Mouse (Mus musculus): ENCODE measurements around the gene Cela2a.

Gene Cela2a

DNA sequence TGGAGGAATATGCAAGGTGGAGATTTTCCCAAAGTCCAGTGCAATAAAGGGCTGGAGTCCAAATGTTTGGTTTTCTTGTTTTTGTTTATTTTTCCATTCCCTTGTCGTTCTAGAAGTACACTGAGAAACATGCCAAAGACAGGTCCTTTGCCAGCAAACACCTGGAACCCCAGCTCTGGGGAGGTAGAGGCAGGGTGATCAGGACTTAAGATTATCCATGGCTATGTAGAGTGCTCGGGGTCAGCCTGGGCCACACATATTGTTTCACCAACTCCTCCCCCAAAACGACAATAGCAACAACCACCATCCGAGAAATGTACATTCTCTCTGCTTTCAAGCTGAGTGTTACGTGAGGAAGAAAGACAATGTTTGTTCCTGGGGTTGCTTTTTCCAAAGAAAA is at the start of gene Cela2a:
TSS of gene Cela2a (minus strand) at position 101 of the 400 bp plus-strand sequence.
- no peak for DNase-seq (ENCODE audit: low read depth, low spot score)

DNA sequence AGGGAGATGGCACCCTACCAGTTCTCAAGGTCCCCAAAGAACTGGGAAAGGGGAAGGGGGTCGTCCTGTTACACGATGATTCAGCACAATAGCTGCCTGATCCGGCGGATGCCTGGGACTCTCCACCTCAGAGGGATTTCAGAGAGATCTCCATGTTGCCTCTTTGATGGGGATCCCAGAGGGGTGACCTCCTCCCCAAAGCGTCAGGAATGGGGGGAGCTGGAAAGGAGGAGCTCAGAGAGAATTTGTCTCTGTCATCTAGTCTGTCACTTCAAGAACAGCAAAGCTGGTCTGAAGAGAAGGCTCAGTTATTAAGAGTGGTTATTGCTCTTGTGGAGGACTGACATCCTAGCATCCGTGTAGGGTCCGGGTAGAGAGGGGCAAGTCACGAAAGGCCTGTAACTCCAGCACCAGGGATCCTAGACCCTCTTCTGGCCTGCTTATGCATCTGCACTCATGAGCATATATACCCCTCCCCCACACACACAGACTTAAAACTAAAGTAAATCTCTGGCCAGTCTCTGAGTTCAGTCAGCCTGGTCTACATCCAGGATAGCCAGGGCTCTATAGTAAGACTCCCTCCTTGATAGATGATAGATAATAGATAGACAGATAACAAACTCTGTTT is 49.6 kb upstream of the Cela2a start:
- DNase-seq (ENCODE audit: low read depth, low spot score) = no peak

DNA sequence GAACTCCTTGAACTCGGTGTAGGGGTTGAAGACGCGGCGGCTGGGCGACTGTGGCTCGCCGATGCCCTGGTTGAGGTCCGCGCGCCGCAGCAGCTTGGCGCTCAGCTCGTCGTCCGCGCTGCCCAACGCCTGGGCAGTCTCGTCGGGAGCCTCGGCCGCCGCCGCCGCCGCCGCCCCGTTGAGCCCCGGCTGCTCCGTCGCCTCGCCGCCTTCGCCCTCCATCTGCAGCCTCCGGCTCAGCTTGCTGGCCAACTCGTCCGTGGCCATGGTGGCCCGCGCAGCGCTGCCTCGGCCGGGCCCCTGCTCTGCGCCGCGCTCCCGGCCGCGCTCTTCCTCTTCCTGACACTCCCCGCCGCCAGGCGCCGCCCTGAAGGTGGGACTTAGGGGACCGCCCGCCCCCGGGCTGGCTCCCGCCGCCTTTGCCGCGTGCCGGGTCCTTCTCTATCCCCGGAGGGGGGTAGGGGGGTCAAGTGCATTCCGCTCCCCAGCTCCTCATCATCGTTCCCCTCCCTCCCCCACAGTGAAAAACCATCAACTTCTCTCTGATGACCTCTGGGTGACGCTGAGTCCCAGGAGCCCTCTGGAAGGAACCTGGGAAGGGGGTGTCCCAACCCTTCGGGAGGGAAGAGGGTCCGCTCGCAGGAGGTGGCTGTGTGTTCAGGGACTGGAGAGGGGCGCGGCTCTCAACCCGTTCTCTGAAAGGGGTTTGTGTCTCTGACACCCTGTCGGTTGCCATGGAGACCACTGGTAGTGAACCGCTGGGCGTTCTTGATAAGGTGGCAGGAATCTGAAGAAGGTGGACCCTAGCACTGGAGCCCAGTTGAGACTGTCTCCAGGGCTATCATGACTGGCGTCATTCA is 48.9 kb upstream of the Cela2a start, which contains the start of gene Efhd2:
TSS of gene Efhd2 (minus strand) at position 320 of the 860 bp plus-strand sequence.
- peak; percentile 69 for DNase-seq (ENCODE audit: low read depth, low spot score)

DNA sequence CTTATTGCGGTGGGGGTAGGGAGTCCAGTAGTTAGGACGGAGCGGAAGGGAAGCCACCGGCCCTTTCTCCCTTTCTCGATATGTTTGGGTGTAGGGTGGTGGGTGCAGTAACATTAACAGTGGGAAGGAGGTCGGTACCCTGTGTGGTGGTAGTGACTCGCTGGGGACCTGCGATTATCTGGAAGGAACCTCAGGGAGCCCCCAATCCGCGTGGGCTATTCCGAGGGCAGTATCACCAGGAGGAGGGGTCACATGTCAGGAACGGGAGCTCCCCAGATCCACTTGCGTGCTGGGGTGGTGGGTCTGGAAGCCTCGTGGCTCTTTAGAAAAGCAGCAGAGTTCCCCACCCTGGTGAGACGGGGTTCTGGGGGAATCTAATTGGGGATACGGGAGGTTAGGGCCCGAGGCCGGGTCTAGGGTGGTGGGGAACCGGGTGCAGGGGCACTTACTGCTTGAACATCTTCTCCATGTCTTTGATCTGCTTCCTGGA is 48.2 kb upstream of the Cela2a start:
- DNase-seq (ENCODE audit: low read depth, low spot score) = no peak

DNA sequence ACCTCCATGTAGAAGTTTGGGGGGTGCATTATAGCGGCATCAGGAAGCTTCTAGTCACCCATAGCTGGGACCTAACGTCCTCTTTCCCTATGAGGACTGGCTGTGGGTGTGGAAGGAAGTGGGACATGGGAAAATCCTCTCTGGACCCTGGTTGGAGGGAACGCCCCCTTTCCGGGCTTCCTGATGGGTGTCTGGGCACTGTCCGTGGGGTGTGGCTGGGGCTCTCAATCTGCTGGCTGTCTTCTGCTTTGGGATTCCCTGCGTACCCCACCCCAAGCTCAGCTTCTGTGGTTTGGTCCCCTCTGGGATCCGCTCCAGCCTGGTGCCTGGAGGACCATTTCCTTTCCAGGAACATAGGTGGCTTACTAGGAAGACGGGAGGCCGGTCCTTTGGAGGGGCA is 47.0 kb upstream of the Cela2a start:
- no peak for DNase-seq (ENCODE audit: low read depth, low spot score)

DNA sequence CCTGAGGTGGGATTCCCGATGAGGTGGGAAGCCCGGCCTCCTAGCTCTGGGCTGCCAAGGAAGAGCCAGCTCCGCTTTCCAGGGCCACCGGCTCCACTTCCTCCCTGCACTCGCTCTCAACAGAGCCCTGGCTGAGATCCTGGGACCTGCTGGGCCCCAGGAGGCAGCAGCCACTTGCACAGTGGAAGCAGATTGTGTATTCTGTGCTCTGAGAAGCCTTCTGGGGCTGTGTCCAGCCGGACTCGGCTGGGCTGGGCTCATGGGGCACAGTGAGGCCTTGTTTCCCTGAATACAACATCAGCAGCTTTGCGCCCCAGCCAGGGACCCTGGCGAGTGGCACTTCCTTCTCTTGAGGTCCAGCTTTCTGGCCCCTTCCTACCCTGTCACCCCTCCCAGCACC is 45.9 kb upstream of the Cela2a start:
- no peak for DNase-seq (ENCODE audit: low read depth, low spot score)

DNA sequence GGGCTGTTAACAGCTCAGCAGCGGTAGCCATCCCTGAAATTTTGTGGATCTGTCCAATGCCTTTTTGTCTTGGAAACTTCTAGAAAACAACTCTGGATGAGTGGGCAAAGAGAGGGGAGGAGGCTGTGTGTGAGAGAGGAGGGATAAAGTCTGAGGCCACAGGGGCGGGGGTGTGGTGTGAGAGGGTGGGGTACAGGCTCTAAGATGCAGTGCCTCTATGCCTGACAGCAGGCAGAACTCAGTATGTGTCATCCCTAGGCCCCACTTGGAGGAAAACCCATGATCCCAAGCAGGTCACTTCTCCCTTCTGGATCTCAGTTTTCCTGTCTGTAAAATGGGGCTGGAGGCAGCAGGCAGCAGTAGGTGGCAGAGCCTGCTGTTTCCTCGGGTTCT is 45.4 kb upstream of the Cela2a start:
- no peak for DNase-seq (ENCODE audit: low read depth, low spot score)

DNA sequence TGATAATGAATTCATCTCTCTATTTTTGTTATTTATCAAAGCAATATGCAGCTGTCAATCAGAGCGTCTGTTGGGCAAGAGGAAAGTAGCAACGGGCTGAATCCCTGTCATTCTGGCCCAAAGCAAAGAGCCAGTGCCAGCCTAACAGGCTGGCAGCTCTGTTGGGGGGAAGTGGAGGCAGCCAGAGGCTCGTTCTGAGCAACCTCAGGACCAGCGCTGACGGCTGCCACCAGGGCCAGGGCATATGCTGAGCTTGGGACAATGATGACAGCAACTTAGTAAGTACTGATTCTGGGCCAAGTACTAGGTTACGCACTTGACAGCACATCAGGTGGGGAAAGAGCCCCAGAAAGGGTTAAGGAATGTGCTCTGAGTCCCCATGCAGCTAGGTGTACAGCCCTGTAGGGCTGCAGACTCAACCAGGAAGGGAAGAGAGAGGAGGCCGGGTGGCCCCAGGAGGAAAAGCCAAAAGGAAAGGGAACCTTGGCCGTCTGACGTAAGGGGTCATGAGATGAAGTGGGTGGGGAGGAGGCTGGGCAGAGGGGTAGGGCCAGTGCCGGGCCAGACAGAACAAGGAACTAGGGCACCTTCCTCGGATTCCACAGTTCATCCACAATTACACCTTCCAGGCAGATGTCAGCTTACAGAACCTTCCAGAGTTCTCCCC is 44.8 kb upstream of the Cela2a start:
- DNase-seq (ENCODE audit: low read depth, low spot score) = no peak

DNA sequence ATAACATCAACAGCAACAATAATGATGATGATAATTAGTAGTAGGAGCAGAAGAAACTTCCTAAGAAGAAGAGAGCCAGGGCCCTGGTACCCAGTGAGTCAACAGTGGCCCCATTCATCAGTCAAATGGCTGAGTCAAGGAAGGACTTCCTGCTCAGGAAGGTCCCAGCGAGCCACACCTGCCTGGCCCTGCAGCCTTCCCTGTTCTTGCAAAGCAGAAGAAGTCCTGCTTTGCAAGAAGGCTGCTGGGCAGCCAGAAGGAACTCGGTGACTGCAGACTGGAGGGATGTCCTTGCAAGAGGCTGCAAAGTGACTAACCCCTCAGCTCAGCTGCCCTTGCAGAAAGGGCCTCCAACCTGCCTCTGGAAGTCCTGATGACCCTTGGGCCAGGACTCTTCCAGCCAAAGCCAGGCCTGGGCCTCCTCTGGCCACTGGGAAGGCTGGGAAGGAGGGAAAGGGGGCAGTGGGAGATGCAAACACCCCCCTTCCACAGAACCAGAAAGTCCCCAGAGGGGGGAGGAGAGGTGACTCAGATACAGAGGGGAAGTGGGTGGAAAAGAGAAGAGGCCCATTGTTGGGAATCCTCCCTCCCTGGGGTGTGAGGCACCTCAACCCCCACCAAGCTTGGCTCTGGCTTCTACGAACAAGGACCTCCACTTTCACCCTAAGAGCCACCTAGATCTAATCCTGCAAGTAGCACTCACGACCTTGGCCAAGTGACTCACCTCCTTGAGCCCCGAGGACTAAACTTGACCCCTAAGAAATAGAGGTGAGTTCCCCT is 43.7 kb upstream of the Cela2a start:
- DNase-seq (ENCODE audit: low read depth, low spot score) = no peak

DNA sequence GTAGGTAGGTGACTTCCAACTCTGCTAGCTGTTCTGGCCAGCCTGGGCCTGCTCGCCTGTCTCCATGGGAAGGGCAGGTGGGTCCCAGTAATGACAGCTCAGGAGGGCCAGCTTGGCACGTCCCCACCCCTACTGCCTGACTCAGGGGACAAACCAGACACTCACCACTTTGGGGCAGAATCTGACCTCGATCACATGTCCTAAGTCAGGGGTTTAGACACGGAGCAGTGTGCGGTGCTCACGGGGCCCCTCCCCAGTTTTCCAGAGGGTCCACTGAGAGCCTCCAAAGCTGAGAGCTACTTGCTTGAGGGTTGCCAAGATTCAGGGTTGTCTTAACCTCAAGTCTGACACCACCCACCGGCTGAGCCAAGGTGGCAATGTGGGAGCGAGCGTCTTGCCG is 42.1 kb upstream of the Cela2a start:
- no peak for DNase-seq (ENCODE audit: low read depth, low spot score)

DNA sequence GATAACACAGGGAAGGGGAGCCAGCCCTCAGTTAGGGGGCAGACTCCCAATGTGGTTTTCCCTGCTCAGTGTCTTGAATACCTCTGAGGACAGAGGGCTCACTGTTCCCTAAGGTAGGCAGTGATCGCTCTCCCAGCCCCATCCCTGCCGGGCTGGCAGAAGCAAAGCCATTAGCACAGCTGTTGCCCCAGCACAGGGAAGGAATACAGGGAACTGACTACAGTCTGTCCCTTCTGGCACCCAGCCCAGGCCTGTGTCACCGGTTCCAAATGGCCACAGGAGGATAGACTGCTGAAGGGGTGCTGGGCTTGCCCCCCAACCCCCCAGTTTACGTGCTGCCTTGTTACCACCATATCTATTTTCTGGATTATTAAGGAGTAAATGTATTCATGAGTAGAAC is 41.5 kb upstream of the Cela2a start:
- DNase-seq (ENCODE audit: low read depth, low spot score) = no peak

DNA sequence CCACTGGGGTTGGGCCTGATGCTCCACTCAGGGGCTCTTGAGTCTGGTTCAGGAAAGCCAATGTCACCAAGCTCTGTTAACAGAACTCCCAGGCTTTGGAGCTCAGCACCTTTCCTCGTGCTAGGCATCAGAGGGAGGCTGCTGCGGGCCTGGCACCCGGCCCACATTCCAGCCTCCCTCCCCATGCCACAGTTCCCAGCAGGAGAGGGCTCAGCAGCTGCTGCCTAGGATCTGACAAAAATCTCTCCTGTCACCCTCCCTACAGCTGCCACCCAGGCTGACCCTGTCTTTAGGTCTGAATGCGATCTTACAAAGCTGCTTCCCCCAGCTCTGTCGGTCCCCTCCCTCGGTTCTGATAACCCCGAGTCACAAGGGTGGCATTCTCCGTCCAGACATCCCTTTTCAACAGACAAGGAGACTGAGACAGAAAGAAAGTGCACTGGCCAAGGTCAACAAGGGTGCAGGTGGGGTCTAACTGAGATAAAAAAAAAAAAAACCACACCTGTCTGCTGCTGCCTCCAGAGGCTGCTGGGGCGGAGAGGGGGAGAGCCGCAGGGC is 41.1 kb upstream of the Cela2a start:
- DNase-seq (ENCODE audit: low read depth, low spot score) = no peak

DNA sequence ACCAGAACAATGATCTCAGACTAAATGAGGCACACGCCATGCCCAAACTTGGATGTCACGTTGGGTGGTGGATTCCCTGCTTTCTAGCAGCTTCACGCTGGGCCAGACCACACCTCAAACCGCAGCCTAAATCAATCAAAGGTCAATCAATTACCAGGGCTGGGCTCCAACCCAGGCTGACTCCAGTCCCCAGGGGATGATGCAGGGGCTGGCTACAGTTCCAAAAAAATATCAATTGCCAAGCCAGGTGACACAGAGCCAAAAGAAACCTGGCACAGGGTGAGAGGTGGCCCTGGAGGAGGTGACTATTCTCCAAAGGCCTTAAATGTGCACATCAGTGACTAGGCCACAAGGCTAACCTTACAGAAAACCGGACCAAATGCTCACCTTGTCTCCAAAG is 39.6 kb upstream of the Cela2a start:
- DNase-seq (ENCODE audit: low read depth, low spot score) = no peak

DNA sequence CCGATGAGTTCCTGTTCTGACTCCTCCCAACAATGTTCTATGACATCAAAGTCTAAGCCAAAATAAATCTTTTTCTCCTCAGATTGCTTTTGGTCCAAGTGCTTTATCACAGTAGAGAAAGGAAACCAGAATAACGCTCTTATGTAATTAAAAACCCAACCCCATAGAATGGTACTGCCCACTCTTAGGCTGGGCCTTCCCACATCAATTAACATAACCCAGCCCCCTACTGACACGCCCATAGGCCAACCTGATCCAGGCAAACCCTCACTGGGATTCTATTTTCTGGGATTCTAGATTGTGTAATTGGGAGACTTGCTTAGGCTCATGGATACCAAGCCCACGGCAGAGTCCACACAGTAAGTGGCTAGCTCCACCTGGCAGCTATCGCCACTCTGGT is 39.0 kb upstream of the Cela2a start:
- DNase-seq (ENCODE audit: low read depth, low spot score) = no peak

DNA sequence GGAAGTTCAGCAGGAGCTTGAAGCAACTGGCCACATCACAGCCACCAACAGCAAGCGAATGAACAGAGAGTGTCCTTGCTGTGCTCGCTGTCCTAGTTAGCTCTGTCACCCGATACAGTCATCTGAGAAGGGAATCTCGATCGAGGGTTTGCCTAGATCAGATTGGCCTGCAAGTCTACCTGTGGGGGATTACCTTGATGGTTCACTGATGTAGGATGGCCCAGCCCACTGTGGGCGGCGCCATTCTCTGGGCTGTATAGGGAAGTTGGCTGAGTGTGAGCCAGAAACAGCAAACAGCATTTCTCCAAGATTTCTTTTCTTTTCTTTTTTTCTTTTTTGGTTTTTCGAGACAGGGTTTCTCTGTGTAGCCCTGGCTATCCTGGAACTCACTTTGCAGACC is 38.5 kb upstream of the Cela2a start:
- no peak for DNase-seq (ENCODE audit: low read depth, low spot score)

DNA sequence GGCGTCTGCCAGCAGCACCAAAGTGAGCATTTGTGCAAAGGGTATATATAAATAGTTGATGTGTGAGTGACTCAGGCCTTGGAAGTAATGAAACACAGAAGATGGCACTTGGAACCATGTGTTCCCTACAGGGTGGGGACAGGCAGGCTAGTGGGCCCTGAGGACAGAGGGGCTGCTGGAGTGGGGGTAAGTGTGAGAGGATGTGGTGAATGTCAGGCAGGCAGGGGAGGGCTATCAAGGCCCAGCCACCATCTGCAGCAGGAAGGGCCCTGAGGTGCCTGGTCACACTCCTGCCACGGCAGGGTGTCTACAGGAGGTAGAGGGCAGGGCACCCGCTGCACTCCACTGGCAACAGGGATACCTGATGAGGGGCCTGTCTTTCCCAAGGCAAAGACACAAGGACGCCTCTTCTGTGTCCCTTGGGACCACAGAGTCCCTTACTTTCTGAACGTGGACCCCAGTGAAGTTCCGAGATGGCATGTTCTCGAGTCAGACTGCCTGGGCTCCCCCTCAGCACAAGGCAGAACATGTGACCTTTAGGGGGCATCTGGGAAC is 37.8 kb upstream of the Cela2a start:
- no peak for DNase-seq (ENCODE audit: low read depth, low spot score)

DNA sequence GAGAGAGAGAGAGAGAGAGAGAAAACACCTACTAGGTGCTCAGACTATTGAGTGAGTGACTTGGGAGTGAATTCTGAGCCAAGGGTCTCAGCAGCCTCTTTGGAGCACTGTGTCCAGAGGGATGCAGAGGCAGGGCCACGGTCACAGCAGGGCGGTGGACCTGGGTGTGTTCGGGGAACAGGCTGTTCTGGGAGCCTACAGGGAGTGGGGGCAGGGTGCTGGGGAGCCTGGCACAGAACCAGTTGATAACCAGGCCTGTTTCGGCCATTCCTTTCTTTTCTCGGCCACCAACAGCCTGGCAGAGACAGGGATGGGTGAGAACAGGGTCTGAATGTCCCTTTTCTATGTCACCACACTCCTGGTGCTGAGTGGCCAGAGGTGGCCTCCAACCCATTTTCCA is 36.9 kb upstream of the Cela2a start:
- no peak for DNase-seq (ENCODE audit: low read depth, low spot score)

DNA sequence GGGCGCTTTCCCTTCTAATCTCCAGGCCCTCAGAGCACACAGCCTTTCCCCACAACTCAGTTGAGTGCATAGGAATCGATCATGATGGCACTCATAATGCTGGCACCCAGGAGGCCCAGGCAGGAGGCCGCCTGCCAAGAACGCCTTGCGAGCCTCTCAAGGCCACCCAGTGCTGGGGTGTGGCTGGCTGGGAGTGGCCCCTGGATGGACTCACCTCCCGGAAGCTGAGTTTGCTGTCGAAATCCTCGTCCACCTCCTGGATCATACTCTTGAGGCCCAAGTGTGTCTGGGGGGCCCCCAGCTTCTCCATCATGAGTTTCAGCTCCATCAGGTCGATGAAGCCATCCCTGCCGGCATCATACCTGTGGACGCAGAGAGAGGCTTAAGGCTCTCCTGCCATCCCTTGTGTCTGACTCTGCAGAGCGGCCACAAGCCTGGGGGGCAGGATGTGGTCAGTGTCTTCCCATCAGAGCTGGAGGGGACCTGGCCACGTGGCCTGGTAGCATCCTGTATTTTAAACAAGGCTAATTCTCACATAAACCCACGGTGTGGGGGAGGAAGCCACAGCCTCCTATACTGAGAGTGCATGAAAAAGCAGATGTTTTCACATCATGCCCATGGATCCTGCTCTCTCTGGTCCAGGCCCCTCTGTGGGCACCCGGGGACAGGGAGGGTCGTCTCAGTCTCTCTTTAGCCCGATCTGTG is 35.8 kb upstream of the Cela2a start:
- no peak for DNase-seq (ENCODE audit: low read depth, low spot score)

DNA sequence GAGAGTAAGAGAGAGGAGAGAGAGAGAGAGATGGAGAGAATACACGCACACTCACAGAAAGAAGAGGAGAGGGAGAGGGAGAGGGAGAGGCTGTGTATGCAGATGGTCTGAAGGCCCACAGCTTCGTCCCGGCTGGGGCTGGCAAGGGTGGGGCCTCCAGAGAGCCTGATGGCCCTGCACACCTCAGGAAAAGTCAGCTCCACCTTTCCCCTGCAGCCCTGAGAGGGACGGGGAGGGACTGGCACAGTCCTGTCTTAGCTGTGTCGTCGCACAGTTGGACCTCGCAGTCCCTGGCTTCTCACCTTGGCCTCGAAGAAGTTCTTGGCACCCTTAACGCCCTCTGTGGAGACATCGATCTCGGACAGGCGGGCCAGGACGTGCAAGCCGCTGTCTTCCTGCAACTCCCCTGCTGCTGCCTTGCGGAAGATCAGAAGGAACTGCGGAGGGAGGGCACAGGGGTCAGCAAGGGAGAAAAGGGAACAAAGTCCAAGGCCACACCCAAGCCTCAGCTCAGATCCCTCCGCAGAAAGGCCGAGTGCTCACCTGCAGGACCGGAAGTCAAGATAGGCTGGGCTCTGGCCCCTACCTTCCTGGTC is 34.4 kb upstream of the Cela2a start:
- DNase-seq (ENCODE audit: low read depth, low spot score) = no peak

DNA sequence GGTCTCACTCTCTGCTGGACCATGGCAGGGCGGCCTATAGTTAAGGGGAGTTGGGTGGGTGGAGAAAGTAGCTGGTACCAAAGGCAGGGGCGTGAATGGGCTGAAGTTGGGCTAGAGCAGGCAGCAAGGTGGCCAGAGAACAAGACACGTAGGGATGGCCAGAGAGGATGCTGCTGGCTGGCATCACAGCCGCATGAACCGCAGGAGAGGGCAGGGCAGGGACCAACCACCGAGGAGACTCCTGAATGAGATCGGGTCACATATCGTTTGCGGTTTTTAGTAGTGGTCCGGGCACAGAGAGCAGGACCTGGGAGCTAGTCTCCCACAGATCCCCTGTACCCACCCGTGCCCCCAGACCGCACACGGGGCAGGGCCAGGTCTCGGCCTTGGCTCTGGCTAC is 33.4 kb upstream of the Cela2a start:
- DNase-seq (ENCODE audit: low read depth, low spot score) = no peak

Data from forelimb bud, embryonic 11.5 days (tissue).